Mouse (Mus musculus) midbrain, embryonic 10.5 days (tissue): ENCODE data around the gene Igf2bp3. TPM values are rescaled to one million over a fixed set of nuclear protein-coding genes. Genes with fewer than 3 reads are reported as not detected.

Experiments
- DNase-seq: peaks from one replicate; pipeline ENCODE4 v3.0.0-alpha.2; 2017; ENCODE audit warnings: low spot score
- H3K27ac ChIP-seq: fragments of 300-500 bp; sonication (generic); replicated peaks from 2 replicates; pipeline ENCODE4 v1.5.1; 2016; ENCODE audit warnings: mild to moderate bottlenecking
- H3K27me3 ChIP-seq: fragments of 300-500 bp; sonication (generic); 2 replicates; pipeline ENCODE4 v1.6.1; 2016; ENCODE audit warnings: low read depth, mild to moderate bottlenecking; ENCODE audit not compliant: poor library complexity, severe bottlenecking
- H3K36me3 ChIP-seq: fragments of 300-500 bp; sonication (generic); 2 replicates; pipeline ENCODE4 v1.6.1; 2016; ENCODE audit warnings: mild to moderate bottlenecking, moderate library complexity
- H3K4me1 ChIP-seq: fragments of 300-500 bp; sonication (generic); 2 replicates; pipeline ENCODE4 v1.6.1; 2016
- H3K4me3 ChIP-seq: fragments of 300-500 bp; sonication (generic); 2 replicates; pipeline ENCODE4 v1.5.1; 2016; ENCODE audit warnings: mild to moderate bottlenecking, moderate library complexity
- H3K9me3 ChIP-seq: fragments of 300-500 bp; sonication (generic); replicated peaks from 2 replicates; pipeline ENCODE4 v1.6.1; 2016; ENCODE audit warnings: mild to moderate bottlenecking
- WGBS: fragments of 180-500 bp; shearing (Covaris S2); methylation state at CpG from one replicate; pipeline ENCODE4 v1.1.7; 2016; 5-methylcytosine and 5-hydroxymethylcytosine counted together
- polyA plus RNA-seq: library from polyadenylated mRNA; unstranded; fragments of >200 nt; fragmentation: Nextera tagmentation; extraction: Ambion mirVana; gene quantifications from 2 replicates; pipeline ENCODE4 v1.2.1, GENCODE M21; 2016

Gene Igf2bp3
- polyA plus RNA-seq, 1 experiment from 2014 or later: 148 TPM

- Histone ChIP-seq H3K4me1 (peaks cover 15% of the 10 kb centered on the region), H3K4me3 (peak overlapping the region; percentile 47), H3K27ac (peak overlapping the region; percentile 84), H3K9me3 (no peaks in the 10 kb centered on the region), H3K27me3 (peaks cover 27% of the 10 kb centered on the region), H3K36me3 (no peaks in the 10 kb centered on the region)
- peak; percentile 65 for DNase-seq
- WGBS: 17% methylated on average over 18 of the region's 18 CpGs
These were observed 175.1 kb downstream of the Igf2bp3 start for GRCm38 (mm10) chr6:49039470-49040180.

GRCm38 (mm10) chr6:49037268-49037662 is 177.5 kb downstream of the Igf2bp3 start:
- no peak for DNase-seq
- H3K4me3 ChIP-seq: no peak overlapping the region
- no peaks in the 10 kb centered on the region for H3K36me3 ChIP-seq
- H3K27me3 ChIP-seq: peaks cover 27% of the 10 kb centered on the region
- 0 out of 2 replicates have a peak overlapping the region, but pooled peaks have one; percentile 42 for H3K27ac ChIP-seq
- H3K4me1 ChIP-seq: peaks cover 15% of the 10 kb centered on the region
- no peaks in the 10 kb centered on the region for H3K9me3 ChIP-seq
- WGBS: 66% methylated on average over 12 of the region's 12 CpGs

GRCm38 (mm10) chr6:49036275-49037267 is 178.2 kb downstream of the Igf2bp3 start, which contains the start of gene Gpnmb:
Gene Gpnmb (plus strand): TSS chr6:49036546.
- DNase-seq: no peak
- Histone ChIP-seq H3K4me3 (peak within 1 kb of the TSS; percentile 26), H3K27me3 (peaks cover 27% of the 10 kb centered on the region), H3K27ac (peak within 1 kb of the TSS; percentile 42; the same call in 1 of the 2 replicates), H3K4me1 (peaks cover 15% of the 10 kb centered on the region), H3K9me3 (no peaks in the 10 kb centered on the region), H3K36me3 (no peaks in the 10 kb centered on the region)
- WGBS: 49% methylated on average over 28 of the region's 28 CpGs

Other genes with a start within 250 kb of the Igf2bp3 start
- not detected in 2 replicates for gene Doxl2, start 240.0 kb downstream of the Igf2bp3 start, polyA plus RNA-seq
- gene Svs1, start 228.1 kb downstream of the Igf2bp3 start, polyA plus RNA-seq: not detected in 2 replicates
- gene Gpnmb, start 178.4 kb downstream of the Igf2bp3 start, polyA plus RNA-seq: 0.79 and 0.96 TPM in 2 replicates
- 65.0 and 71.1 TPM in 2 replicates for gene Malsu1, start 141.2 kb downstream of the Igf2bp3 start, polyA plus RNA-seq
- 121 and 126 TPM in 2 replicates for gene Tra2a, start 49.1 kb upstream of the Igf2bp3 start, polyA plus RNA-seq
- gene Ccdc126, start 104.3 kb upstream of the Igf2bp3 start, polyA plus RNA-seq: 4.7 and 5.6 TPM in 2 replicates
- gene Fam221a, start 152.8 kb upstream of the Igf2bp3 start, polyA plus RNA-seq: 5.8 and 6.1 TPM in 2 replicates
- 0.07 and 0.09 TPM in 2 replicates for gene Stk31, start 180.6 kb upstream of the Igf2bp3 start, polyA plus RNA-seq